Mouse (Mus musculus) brown adipose tissue, adult 24 weeks (tissue): ENCODE measurements around the gene Arfgef3. TPM values are rescaled to one million over a fixed set of nuclear protein-coding genes. Genes with fewer than 3 reads are reported as not detected.
A peak's percentile ranks its signal among the peaks of the same experiment; 100 is the strongest.
"Not testable (repeated sequence)": the region's sequence is repeated elsewhere in the genome, so short reads cannot be mapped to it uniquely, and the experiment has no call there.

Source experiments
- H3K27ac ChIP-seq: fragments of 200-500 bp; replicated peaks from 2 replicates; pipeline ENCODE4 v1.5.1; 2012; ENCODE audit warnings: low read depth, mild to moderate bottlenecking, low read length
- H3K4me1 ChIP-seq: fragments of 200-500 bp; 2 replicates; pipeline ENCODE4 v1.6.1; 2012; ENCODE audit warnings: low read length, mixed read lengths; ENCODE audit not compliant: control insufficient read depth, insufficient read depth, insufficient read length
- H3K4me3 ChIP-seq: fragments of 200-500 bp; 2 replicates; pipeline ENCODE4 v1.5.1; 2012; ENCODE audit warnings: low read depth, mild to moderate bottlenecking, low read length, moderate library complexity; ENCODE audit not compliant: insufficient read depth
- polyA plus RNA-seq: library from polyadenylated mRNA; stranded (reverse); fragments of >200 nt; gene quantifications from 2 replicates; pipeline ENCODE4 v1.2.4, GENCODE M21; 2012; ENCODE audit not compliant: missing spikeins, insufficient read depth, insufficient read length

The Arfgef3 gene
- polyA plus RNA-seq, 1 experiment, result not detected

- H3K4me3 ChIP-seq, result no peak overlapping the region
- no peaks in the 10 kb centered on the region for H3K4me1 ChIP-seq
- no peak overlapping the region for H3K27ac ChIP-seq
Observed at GRCm38 (mm10) chr10:18562940-18563339, 180.8 kb downstream of the Arfgef3 start.

- Histone ChIP-seq H3K4me3 (no peak overlapping the region), H3K4me1 (no peaks in the 10 kb centered on the region), H3K27ac (no peak overlapping the region)
Observed at GRCm38 (mm10) chr10:18561445-18561844, 182.3 kb downstream of the Arfgef3 start.

DNA sequence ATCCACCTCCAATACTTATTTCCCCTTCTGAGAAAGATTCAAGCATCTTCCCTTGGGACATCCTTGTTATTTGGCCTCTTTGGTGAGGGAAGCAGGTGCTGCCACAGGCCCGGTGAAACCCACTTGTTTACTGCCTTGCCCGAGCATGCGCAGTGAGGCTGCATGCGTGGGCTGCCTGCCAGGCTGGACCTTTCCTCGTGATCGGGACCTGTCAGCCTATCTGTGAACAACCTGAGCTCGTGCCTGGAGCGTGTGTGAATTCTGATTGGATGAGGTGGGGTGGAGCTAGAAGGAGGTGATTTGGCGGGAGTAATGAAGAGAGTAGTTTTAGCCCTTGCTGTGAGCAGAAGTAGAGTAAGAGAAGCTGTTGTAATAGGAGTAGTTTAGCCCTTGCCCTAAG is 184.7 kb downstream of the Arfgef3 start:
- not testable (repeated sequence) for H3K27ac ChIP-seq, H3K4me1 ChIP-seq, H3K4me3 ChIP-seq

- 0 out of 2 replicates have a peak, but pooled peaks cover 2% of the 10 kb centered on the region for H3K4me1 ChIP-seq
- no peak overlapping the region for H3K27ac ChIP-seq
- H3K4me3 ChIP-seq, result peak overlapping the region; percentile 24; the same call in 1 of the 2 replicates
Observed at GRCm38 (mm10) chr10:18549321-18550216, 194.2 kb downstream of the Arfgef3 start.

- Histone ChIP-seq H3K27ac (no peak overlapping the region), H3K4me1 (0 out of 2 replicates have a peak, but pooled peaks cover 2% of the 10 kb centered on the region)
Observed at GRCm38 (mm10) chr10:18547381-18547780, 196.4 kb downstream of the Arfgef3 start.

GRCm38 (mm10) chr10:18545813-18546235 is 197.9 kb downstream of the Arfgef3 start, which contains the start of gene Hebp2:
Hebp2 (minus strand) TSS chr10:18546076.
- Histone ChIP-seq H3K4me3 (peak within 1 kb of the TSS; percentile 78), H3K4me1 (0 out of 2 replicates have a peak, but pooled peaks cover 2% of the 10 kb centered on the region), H3K27ac (no peak within 1 kb of the TSS)

More at GRCm38 (mm10) chr10:18547381-18547780, 196.4 kb downstream of the Arfgef3 start:
- H3K4me3 ChIP-seq, result no peak overlapping the region

GRCm38 (mm10) chr10:18545309-18545708 is 198.4 kb downstream of the Arfgef3 start:
- 0 out of 2 replicates have a peak, but pooled peaks cover 2% of the 10 kb centered on the region for H3K4me1 ChIP-seq
- H3K27ac ChIP-seq, result no peak overlapping the region
- H3K4me3 ChIP-seq, result peak overlapping the region; percentile 78

DNA sequence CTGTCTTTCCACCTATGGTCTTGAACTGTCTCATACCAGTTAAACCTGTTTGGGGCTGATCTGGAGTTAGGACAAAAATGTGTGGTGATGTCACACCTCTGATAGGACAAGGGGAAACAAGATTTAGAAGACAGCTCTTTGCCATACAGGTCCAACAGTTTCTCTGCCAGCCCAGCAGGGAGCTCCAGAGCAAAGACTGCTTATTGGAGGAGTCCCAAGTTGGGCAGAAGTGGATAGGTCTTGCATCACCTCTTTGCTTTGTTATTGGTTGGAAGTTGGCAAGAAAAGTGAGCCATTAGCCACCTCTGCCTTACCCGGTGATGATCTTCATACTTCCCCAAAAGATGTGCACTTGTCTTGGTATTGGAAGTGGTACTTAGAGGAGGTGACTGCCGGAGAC is 206.9 kb downstream of the Arfgef3 start:
- Histone ChIP-seq H3K4me3 (no peak overlapping the region), H3K4me1 (no peaks in the 10 kb centered on the region), H3K27ac (peak overlapping the region; percentile 10; the same call in 1 of the 2 replicates)

GRCm38 (mm10) chr10:18532293-18532692 is 211.5 kb downstream of the Arfgef3 start:
- no peak overlapping the region for H3K27ac ChIP-seq
- no peak overlapping the region for H3K4me3 ChIP-seq
- H3K4me1 ChIP-seq, result no peaks in the 10 kb centered on the region

Other genes starting within 250 kb of the Arfgef3 start
- 13.4 and 28.3 TPM in 2 replicates for gene Hebp2, start 197.9 kb downstream of the Arfgef3 start, polyA plus RNA-seq
- not detected in 2 replicates for gene Gm4922, start 42.8 kb upstream of the Arfgef3 start, polyA plus RNA-seq
- 0.87 and 1.3 TPM in 2 replicates for gene Perp, start 101.1 kb upstream of the Arfgef3 start, polyA plus RNA-seq